Mouse (Mus musculus): ENCODE results near the gene Btbd7. TPM values are rescaled to one million over a fixed set of nuclear protein-coding genes. Genes with fewer than 3 reads are reported as not detected.

Gene Btbd7
- total RNA-seq, 2 experiments from 2014 or later = 34.6 to 35.0 TPM

DNA sequence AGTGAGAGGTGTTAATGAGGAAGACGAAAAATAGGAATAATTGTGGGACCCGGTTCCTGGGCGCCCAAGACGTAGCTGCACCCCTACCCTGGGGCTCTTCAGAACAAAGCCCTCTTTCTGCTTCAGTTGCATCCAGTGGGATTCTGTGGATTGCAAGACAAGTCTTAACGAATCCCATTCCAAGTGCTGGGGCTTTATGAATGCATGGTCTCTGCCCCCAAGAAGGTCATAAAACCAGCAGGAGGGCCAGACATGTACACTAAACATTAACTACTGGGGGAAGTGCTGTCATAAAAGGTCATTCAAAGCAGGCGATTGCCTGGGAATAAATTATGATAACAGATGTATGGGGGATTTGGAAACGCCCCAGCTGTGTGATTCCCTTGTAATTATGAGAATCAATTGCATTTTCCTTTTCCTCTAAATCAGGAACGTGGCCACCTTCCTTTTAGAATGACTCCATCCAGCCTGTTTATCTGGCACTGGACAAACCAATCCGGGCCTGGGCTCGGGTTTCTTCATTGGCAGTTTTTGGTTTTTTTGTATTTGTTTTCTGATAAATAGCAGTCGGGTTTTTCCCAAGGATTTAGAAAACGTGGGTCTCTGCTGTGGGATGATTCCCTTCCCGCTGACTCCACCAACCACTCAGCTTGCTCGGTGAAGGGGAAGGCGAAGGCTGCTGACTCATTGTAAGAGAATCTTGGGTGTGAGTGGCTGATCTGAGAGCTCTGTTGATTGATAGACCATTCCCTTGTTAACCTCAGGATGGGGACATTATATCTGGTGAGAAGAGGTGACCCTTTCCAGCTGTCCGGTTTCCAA is 147.3 kb downstream of the Btbd7 start:
- DNase-seq = no peak

Other genes with a start within 250 kb of the Btbd7 start
- gene Itpk1, start 173.5 kb downstream of the Btbd7 start, total RNA-seq (2021) = 1 to 10 TPM; 7.5 to 7.9 TPM
- gene Moap1, start 134.8 kb downstream of the Btbd7 start, total RNA-seq (2021) = 10 to 100 TPM in 1 of 2 experiments, 1 to 10 TPM in 1; 8.2 to 11.4 TPM
- gene Tmem251, start 134.7 kb downstream of the Btbd7 start, total RNA-seq (2021) = 1 to 10 TPM; 5.7 to 6.0 TPM
- gene Gm28051, start 120.7 kb downstream of the Btbd7 start, total RNA-seq (2021) = not detected
- 10 to 100 TPM; 13.0 to 13.5 TPM for gene Gon7, start 120.7 kb downstream of the Btbd7 start, total RNA-seq (2021)
- gene Ubr7, start 120.5 kb downstream of the Btbd7 start, total RNA-seq (2021) = 10 to 100 TPM; 37.3 to 39.1 TPM
- 1 to 10 TPM; 6.5 to 7.1 TPM for gene Gm20604, start 119.8 kb downstream of the Btbd7 start, total RNA-seq (2021)
- gene Cox8c, start 20.8 kb upstream of the Btbd7 start, total RNA-seq (2021) = not detected
- gene Unc79, start 70.4 kb upstream of the Btbd7 start, total RNA-seq (2021) = under 1 TPM; 0.17 to 0.29 TPM